Mouse (Mus musculus) forebrain, embryonic 11.5 days (tissue): Measurements from ENCODE around the gene Nsmce4a. TPM values are rescaled to one million over a fixed set of nuclear protein-coding genes. Genes with fewer than 3 reads are reported as not detected.

Experiments
- polyA plus RNA-seq: library from polyadenylated mRNA; unstranded; fragments of >200 nt; fragmentation: Nextera tagmentation; extraction: Ambion mirVana; gene quantifications from 2 replicates; pipeline ENCODE4 v1.2.1, GENCODE M21; 2014

The Nsmce4a gene
- polyA plus RNA-seq, 1 experiment from 2014 or later: 215 TPM

Other genes with a start within 250 kb of the Nsmce4a start
- 57.5 and 59.7 TPM in 2 replicates for gene Ate1, start 52.7 kb downstream of the Nsmce4a start, polyA plus RNA-seq
- gene Tacc2, start 4.3 kb upstream of the Nsmce4a start, polyA plus RNA-seq: 47.4 and 50.8 TPM in 2 replicates
- gene Btbd16, start 201.0 kb upstream of the Nsmce4a start, polyA plus RNA-seq: not detected in 2 replicates